Comparison of ENCODE assay signal across 8 mouse cellular contexts in the genomic region with DNA sequence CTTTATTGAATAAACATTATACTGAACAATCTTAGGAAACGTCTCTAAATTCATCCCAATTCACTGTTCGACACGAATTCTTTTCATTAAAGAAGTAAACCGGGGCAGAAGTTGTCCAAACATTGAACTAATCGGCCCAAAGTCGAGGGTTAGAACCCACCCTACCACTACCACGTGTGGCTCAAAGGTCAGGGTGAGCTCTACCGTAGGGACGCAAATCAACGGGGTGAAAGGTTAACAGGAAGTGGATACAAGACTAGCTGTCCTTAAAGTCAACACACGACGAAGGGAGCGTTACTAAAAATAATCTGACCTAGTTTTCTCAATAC. TPM values are rescaled to one million over a fixed set of nuclear protein-coding genes. Genes with fewer than 3 reads are reported as not detected.
DNase-seq lines count a peak whose midpoint lies in the region; ATAC-seq and TF ChIP-seq lines count a peak whose summit lies in the region.

No protein-coding gene starts in this region.

- peak overlapping the region; percentile 81 for H3K4me3 ChIP-seq in heart, embryonic 10.5 days
- peak overlapping the region; percentile 85 for H3K4me3 ChIP-seq in limb, embryonic 10.5 days
- H3K4me3 ChIP-seq in midbrain, postnatal 0 days (ENCODE audit: low read depth, low read length): peak overlapping the region; percentile 62

- peaks cover 17% of the 10 kb centered on the region; the same call in 1 of the 2 replicates for H3K4me1 ChIP-seq in heart, embryonic 10.5 days
- H3K4me1 ChIP-seq in limb, embryonic 10.5 days: peaks cover 13% of the 10 kb centered on the region
- H3K4me1 ChIP-seq in midbrain, postnatal 0 days (ENCODE audit: insufficient read depth, low read length): peaks cover 5% of the 10 kb centered on the region; the same call in 1 of the 2 replicates

- peak; percentile 76 for ATAC-seq in midbrain, postnatal 0 days (ENCODE audit: low FRiP score)

- H3K9me3 ChIP-seq in heart, embryonic 10.5 days: no peaks in the 10 kb centered on the region
- no peaks in the 10 kb centered on the region; the same call in 1 of the 2 replicates for H3K9me3 ChIP-seq in limb, embryonic 10.5 days (replicated peaks)
- H3K9me3 ChIP-seq in midbrain, postnatal 0 days (ENCODE audit: low read length): no peaks in the 10 kb centered on the region

- intact Hi-C loops in heart, postnatal 25 days (cut with DNase I): loop anchor here (2.0 kb wide), 1 partner anchor 19 kb away; no protein-coding TSS in a partner anchor
- intact Hi-C loops in heart, postnatal 36 days (cut with DNase I): loop anchor here (2.0 to 10.0 kb wide), 2 partner anchors 19 to 199 kb away; no protein-coding TSS in a partner anchor

- peak overlapping the region; percentile 95 for H3K27ac ChIP-seq in heart, embryonic 10.5 days
- H3K27ac ChIP-seq in limb, embryonic 10.5 days: peak overlapping the region; percentile 88
- peak overlapping the region; percentile 81; the same call in 1 of the 2 replicates for H3K27ac ChIP-seq in midbrain, postnatal 0 days (ENCODE audit: low read depth, low read length)

- WGBS in heart, embryonic 10.5 days: 9% methylated on average over 13 of the region's 13 CpGs
- 15% methylated on average over 13 of the region's 13 CpGs for WGBS in limb, embryonic 10.5 days
- 12% methylated on average over 13 of the region's 13 CpGs for whole genome bisulfite sequencing in midbrain, postnatal 0 days

- H3K9ac ChIP-seq in midbrain, postnatal 0 days (replicated peaks; ENCODE audit: low read length, poor library complexity, severe bottlenecking): peak overlapping the region; percentile 20; the same call in 1 of the 2 replicates

- peaks cover 42% of the 10 kb centered on the region for H3K36me3 ChIP-seq in heart, embryonic 10.5 days
- H3K36me3 ChIP-seq in limb, embryonic 10.5 days: peaks cover 36% of the 10 kb centered on the region
- peaks cover 19% of the 10 kb centered on the region for H3K36me3 ChIP-seq in midbrain, postnatal 0 days (ENCODE audit: insufficient read depth, low read length)

- no peaks in the 10 kb centered on the region for H3K27me3 ChIP-seq in heart, embryonic 10.5 days (ENCODE audit: insufficient read depth, poor library complexity, severe bottlenecking)
- peaks cover 4% of the 10 kb centered on the region; the same call in 1 of the 2 replicates for H3K27me3 ChIP-seq in limb, embryonic 10.5 days (ENCODE audit: low read depth, poor library complexity, severe bottlenecking)
- H3K27me3 ChIP-seq in midbrain, postnatal 0 days (ENCODE audit: insufficient read depth, low read length): no peaks in the 10 kb centered on the region; the same call in none of the 2 replicates

- TF ChIP-seq CTCF in midbrain, postnatal 0 days (IDR thresholded peaks at IDR 0.05): no peak

- no peak for DNase-seq in heart, embryonic 10.5 days (ENCODE audit: low spot score)
- DNase-seq in heart, postnatal 25 days (ENCODE audit: low spot score): no peak
- DNase-seq in urinary bladder, postnatal 14 days (ENCODE audit: low spot score): peak; percentile 24
- no peak for DNase-seq in urinary bladder, postnatal 10 days (ENCODE audit: low spot score)
- peak; percentile 53 to 64 for DNase-seq in heart, postnatal 36 days
- DNase-seq in limb, embryonic 10.5 days (ENCODE audit: low spot score): peak; percentile 46
- DNase-seq in midbrain, postnatal 0 days (ENCODE audit: low spot score): no peak
- DNase-seq in c-Kit-positive CD71-positive TER-119-positive erythroid progenitor cells, embryonic 14.5 days (ENCODE audit: low spot score): no peak

- peak overlapping the region; percentile 55 for H3K4me2 ChIP-seq in midbrain, postnatal 0 days (ENCODE audit: low read depth, low read length, poor library complexity, severe bottlenecking)

RNA-seq across cellular contexts. Expression of gene Sec24c, which starts 0.4 kb away (rescaled TPM):
- polyA plus RNA-seq in heart, embryonic 10.5 days (2016; fragmentation: Nextera tagmentation; extraction: Ambion mirVana): 101 and 113 TPM in 2 replicates
- 100 to 1,000 TPM in 1 of 2 experiments, 10 to 100 TPM in 1; 96.8 to 107 TPM for total RNA-seq in heart, postnatal 25 days (2021)
- total RNA-seq in heart, postnatal 36 days (2021): 100 to 1,000 TPM in 1 of 2 experiments, 10 to 100 TPM in 1; 97.8 to 104 TPM
- polyA plus RNA-seq in limb, embryonic 10.5 days (2016; fragmentation: Nextera tagmentation; extraction: Ambion mirVana): 113 and 122 TPM in 2 replicates
- total RNA-seq in midbrain, postnatal 0 days (2014; rRNA removed): 90.2 and 141 TPM in 2 replicates
- 62.4 and 63.7 TPM in 2 replicates for polyA plus RNA-seq in midbrain, postnatal 0 days (2015; fragmentation: Nextera tagmentation; extraction: Ambion mirVana)

RNA-seq across cellular contexts. Expression of gene Synpo2l, which starts 5.5 kb away (rescaled TPM):
- 87.0 and 172 TPM in 2 replicates for polyA plus RNA-seq in heart, embryonic 10.5 days (2016; fragmentation: Nextera tagmentation; extraction: Ambion mirVana)
- total RNA-seq in heart, postnatal 25 days (2021): 100 to 1,000 TPM; 128 to 138 TPM
- total RNA-seq in heart, postnatal 36 days (2021): 100 to 1,000 TPM; 111 to 118 TPM
- 0.51 and 1.9 TPM in 2 replicates for polyA plus RNA-seq in limb, embryonic 10.5 days (2016; fragmentation: Nextera tagmentation; extraction: Ambion mirVana)
- total RNA-seq in midbrain, postnatal 0 days (2014; rRNA removed): 0.09 and 0.33 TPM in 2 replicates
- 0.12 and 0.28 TPM in 2 replicates for polyA plus RNA-seq in midbrain, postnatal 0 days (2015; fragmentation: Nextera tagmentation; extraction: Ambion mirVana)

RNA-seq across cellular contexts. Expression of gene Myoz1, which starts 17.4 kb away (rescaled TPM):
- polyA plus RNA-seq in heart, embryonic 10.5 days (2016; fragmentation: Nextera tagmentation; extraction: Ambion mirVana): 22.8 and 30.3 TPM in 2 replicates
- total RNA-seq in heart, postnatal 25 days (2021): under 1 TPM; 0.39 to 0.67 TPM
- total RNA-seq in heart, postnatal 36 days (2021): under 1 TPM; 0.92 to 1.00 TPM
- 0.86 TPM in 1 of 2 replicates, not detected in the other for polyA plus RNA-seq in limb, embryonic 10.5 days (2016; fragmentation: Nextera tagmentation; extraction: Ambion mirVana)
- not detected in 2 replicates for total RNA-seq in midbrain, postnatal 0 days (2014; rRNA removed)
- 0.56 TPM in 1 of 2 replicates, not detected in the other for polyA plus RNA-seq in midbrain, postnatal 0 days (2015; fragmentation: Nextera tagmentation; extraction: Ambion mirVana)

RNA-seq across cellular contexts. Expression of gene Fut11, which starts 21.1 kb away (rescaled TPM):
- 18.4 and 19.5 TPM in 2 replicates for polyA plus RNA-seq in heart, embryonic 10.5 days (2016; fragmentation: Nextera tagmentation; extraction: Ambion mirVana)
- total RNA-seq in heart, postnatal 25 days (2021): 1 to 10 TPM; 6.0 to 7.4 TPM
- 1 to 10 TPM; 6.6 to 7.1 TPM for total RNA-seq in heart, postnatal 36 days (2021)
- 18.2 and 20.4 TPM in 2 replicates for polyA plus RNA-seq in limb, embryonic 10.5 days (2016; fragmentation: Nextera tagmentation; extraction: Ambion mirVana)
- 21.0 and 22.8 TPM in 2 replicates for total RNA-seq in midbrain, postnatal 0 days (2014; rRNA removed)
- polyA plus RNA-seq in midbrain, postnatal 0 days (2015; fragmentation: Nextera tagmentation; extraction: Ambion mirVana): 23.0 and 23.7 TPM in 2 replicates

RNA-seq across cellular contexts. Expression of gene Chchd1, which starts 29.1 kb away (rescaled TPM):
- 224 and 232 TPM in 2 replicates for polyA plus RNA-seq in heart, embryonic 10.5 days (2016; fragmentation: Nextera tagmentation; extraction: Ambion mirVana)
- total RNA-seq in heart, postnatal 25 days (2021): 100 to 1,000 TPM; 120 to 126 TPM
- total RNA-seq in heart, postnatal 36 days (2021): 100 to 1,000 TPM; 120 to 123 TPM
- 238 and 280 TPM in 2 replicates for polyA plus RNA-seq in limb, embryonic 10.5 days (2016; fragmentation: Nextera tagmentation; extraction: Ambion mirVana)
- 122 and 180 TPM in 2 replicates for total RNA-seq in midbrain, postnatal 0 days (2014; rRNA removed)
- polyA plus RNA-seq in midbrain, postnatal 0 days (2015; fragmentation: Nextera tagmentation; extraction: Ambion mirVana): 186 and 195 TPM in 2 replicates

Comparison
In these comparisons a context has a peak if more than half of its experiments do, and no peak if none do; other contexts are left out.
1. DNase-seq: peak in urinary bladder, postnatal 14 days (single experiment), heart, postnatal 36 days (2 of 2) and limb, embryonic 10.5 days (single experiment); none in heart, embryonic 10.5 days (single experiment), heart, postnatal 25 days (single experiment), urinary bladder, postnatal 10 days (single experiment), midbrain, postnatal 0 days (single experiment) and c-Kit-positive CD71-positive TER-119-positive erythroid progenitor cells, embryonic 14.5 days (single experiment).
2. RNA of gene Synpo2l, which starts 5.5 kb away (total RNA-seq): 128 to 138 TPM in heart, postnatal 25 days and 111 to 118 TPM in heart, postnatal 36 days; 0.09 to 0.33 TPM in midbrain, postnatal 0 days; every median in the first group is over 10 times any median in the second.
3. Peak in every context shown above with its lines, with median percentiles within 50 percentile points of each other: H3K27ac ChIP-seq and H3K4me3 ChIP-seq.